Mouse (Mus musculus): ENCODE results near the gene Gpr108. TPM values are rescaled to one million over a fixed set of nuclear protein-coding genes. Genes with fewer than 3 reads are reported as not detected.

Gene Gpr108
- polyA plus RNA-seq, 1 experiment from 2014 or later = 26.4 TPM

DNA sequence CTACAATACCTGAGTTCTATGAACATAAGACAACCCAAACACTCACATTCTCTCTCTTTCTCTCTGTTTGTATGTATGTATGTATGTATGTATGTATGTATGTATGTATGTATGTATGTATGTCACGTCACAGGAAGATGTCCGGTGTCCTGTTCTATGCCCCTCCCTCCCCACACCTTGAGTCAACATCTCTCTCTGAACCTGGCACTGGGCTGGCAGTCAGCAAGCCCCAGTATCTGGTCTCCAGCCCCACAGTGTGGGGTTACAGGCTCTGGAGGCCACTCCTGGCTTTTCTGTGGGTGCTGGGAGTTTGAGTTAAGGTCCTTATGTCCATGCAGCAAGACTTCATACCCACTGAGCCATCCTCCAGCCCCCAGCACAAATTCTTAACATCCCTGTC lies 20.8 kb downstream of the Gpr108 start:
- 88% methylated on average over 2 of the region's 2 CpGs for WGBS
- Histone ChIP-seq H3K4me1 (no peaks in the 10 kb centered on the region), H3K9me3 (no peaks in the 10 kb centered on the region), H3K4me2 (no peak overlapping the region), H3K27me3 (replicated peaks) (peaks cover 53% of the 10 kb centered on the region), H3K36me3 (no peaks in the 10 kb centered on the region), H3K4me3 (no peak overlapping the region), H3K9ac (no peak overlapping the region), H3K27ac (replicated peaks) (no peak overlapping the region)
- ATAC-seq (ENCODE audit: extremely low read depth, insufficient number of reproducible peaks, low FRiP score, low TSS enrichment) = no peak

- 55% methylated on average over 9 of the region's 9 CpGs for WGBS
- Histone ChIP-seq H3K9me3 (no peaks in the 10 kb centered on the region), H3K27me3 (replicated peaks) (peaks cover 69% of the 10 kb centered on the region), H3K4me1 (no peaks in the 10 kb centered on the region), H3K4me2 (no peak overlapping the region), H3K9ac (no peak overlapping the region), H3K4me3 (no peak overlapping the region), H3K27ac (replicated peaks) (no peak overlapping the region), H3K36me3 (no peaks in the 10 kb centered on the region)
- no peak for ATAC-seq (ENCODE audit: extremely low read depth, insufficient number of reproducible peaks, low FRiP score, low TSS enrichment)
These were observed 24.9 kb downstream of the Gpr108 start for GRCm38 (mm10) chr17:57223313-57223712.

GRCm38 (mm10) chr17:57221911-57222310 lies 26.3 kb downstream of the Gpr108 start:
- ATAC-seq (ENCODE audit: extremely low read depth, insufficient number of reproducible peaks, low FRiP score, low TSS enrichment) = no peak
- H3K4me3 ChIP-seq = no peak overlapping the region
- WGBS = 45% methylated on average over 4 of the region's 4 CpGs

DNA sequence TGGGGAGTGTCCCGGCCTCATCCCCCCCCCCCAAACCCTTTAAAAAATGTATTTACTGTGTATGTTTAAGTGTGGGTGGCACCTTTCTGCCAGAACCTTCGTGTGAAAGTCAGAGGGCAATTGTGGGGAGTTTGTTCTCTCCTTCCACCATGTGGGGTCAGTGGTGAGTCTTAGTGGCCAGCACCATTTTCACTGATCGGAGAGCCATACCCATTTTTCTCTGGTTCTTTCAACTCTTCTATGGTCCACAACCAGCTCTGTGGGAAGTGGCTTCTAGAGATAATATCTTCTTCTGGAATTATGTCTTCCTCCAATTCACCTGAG lies 28.4 kb downstream of the Gpr108 start:
- no peak overlapping the region for H3K9ac ChIP-seq
- no peak for ATAC-seq (ENCODE audit: extremely low read depth, insufficient number of reproducible peaks, low FRiP score, low TSS enrichment)
- WGBS = 18% methylated on average over 3 of the region's 3 CpGs
- no peak overlapping the region for H3K4me2 ChIP-seq
- H3K36me3 ChIP-seq = no peaks in the 10 kb centered on the region
- peaks cover 55% of the 10 kb centered on the region for H3K27me3 ChIP-seq (replicated peaks)
- no peak overlapping the region for H3K4me3 ChIP-seq
- H3K27ac ChIP-seq (replicated peaks) = no peak overlapping the region
- no peaks in the 10 kb centered on the region for H3K9me3 ChIP-seq
- no peaks in the 10 kb centered on the region for H3K4me1 ChIP-seq

More at GRCm38 (mm10) chr17:57221911-57222310, 26.3 kb downstream of the Gpr108 start:
- Histone ChIP-seq H3K4me1 (no peaks in the 10 kb centered on the region), H3K9me3 (no peaks in the 10 kb centered on the region), H3K4me2 (no peak overlapping the region), H3K27ac (replicated peaks) (no peak overlapping the region), H3K27me3 (replicated peaks) (peaks cover 63% of the 10 kb centered on the region), H3K36me3 (no peaks in the 10 kb centered on the region), H3K9ac (no peak overlapping the region)

GRCm38 (mm10) chr17:57219167-57219883 lies 28.9 kb downstream of the Gpr108 start:
- Histone ChIP-seq H3K4me2 (no peak overlapping the region), H3K36me3 (no peaks in the 10 kb centered on the region), H3K27me3 (replicated peaks) (peaks cover 50% of the 10 kb centered on the region), H3K4me1 (no peaks in the 10 kb centered on the region), H3K27ac (replicated peaks) (no peak overlapping the region), H3K9me3 (no peaks in the 10 kb centered on the region), H3K4me3 (no peak overlapping the region), H3K9ac (no peak overlapping the region)
- 27% methylated on average over 11 of the region's 11 CpGs for WGBS
- no peak for ATAC-seq (ENCODE audit: extremely low read depth, insufficient number of reproducible peaks, low FRiP score, low TSS enrichment)

- 66% methylated on average over 12 of the region's 12 CpGs for WGBS
- H3K27me3 ChIP-seq (replicated peaks) = peaks cover 43% of the 10 kb centered on the region
- ATAC-seq (ENCODE audit: extremely low read depth, insufficient number of reproducible peaks, low FRiP score, low TSS enrichment) = no peak
- no peaks in the 10 kb centered on the region for H3K4me1 ChIP-seq
- no peaks in the 10 kb centered on the region for H3K9me3 ChIP-seq
- H3K36me3 ChIP-seq = no peaks in the 10 kb centered on the region
- H3K27ac ChIP-seq (replicated peaks) = no peak overlapping the region
- H3K4me3 ChIP-seq = no peak overlapping the region
- no peak overlapping the region for H3K9ac ChIP-seq
- no peak overlapping the region for H3K4me2 ChIP-seq
These were observed 29.8 kb downstream of the Gpr108 start for GRCm38 (mm10) chr17:57218335-57218900.

DNA sequence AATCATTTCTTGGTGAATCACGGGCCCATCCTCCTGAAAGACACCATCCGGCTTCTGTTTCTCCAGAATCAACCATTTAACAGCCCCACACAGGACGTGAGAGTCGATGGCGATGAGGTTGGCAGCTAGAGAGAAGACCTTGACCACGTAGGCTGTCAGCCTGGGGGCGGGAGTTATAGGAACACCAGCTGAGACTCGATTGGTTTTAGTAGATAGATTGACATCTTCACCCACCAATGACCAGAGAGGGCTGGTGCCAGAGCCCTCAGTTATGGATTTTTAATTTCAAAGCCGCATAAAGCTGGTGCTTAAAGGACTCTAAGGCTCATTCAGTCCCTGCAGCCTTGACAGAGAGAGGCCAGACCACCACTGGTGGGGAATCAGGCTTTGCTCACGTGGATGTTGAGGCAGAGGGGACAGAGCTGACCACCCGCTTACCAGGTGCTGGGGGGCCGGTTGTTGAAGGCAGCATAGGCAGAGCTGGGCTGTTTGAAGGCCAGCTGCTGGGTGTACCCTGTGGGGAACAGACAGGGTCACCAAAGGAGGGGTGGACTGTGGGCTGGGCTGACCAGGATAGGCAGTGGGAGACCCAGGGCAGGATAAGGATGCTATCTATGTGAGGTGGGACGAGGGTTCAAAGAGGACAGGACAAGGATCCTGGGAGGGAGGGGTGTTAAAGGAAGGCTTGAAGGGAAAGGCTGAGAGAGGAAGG lies 33.4 kb downstream of the Gpr108 start:
- no peak overlapping the region for H3K4me3 ChIP-seq
- no peaks in the 10 kb centered on the region for H3K4me1 ChIP-seq
- no peak overlapping the region for H3K9ac ChIP-seq
- 36% methylated on average over 13 of the region's 13 CpGs for WGBS
- no peak for ATAC-seq (ENCODE audit: extremely low read depth, insufficient number of reproducible peaks, low FRiP score, low TSS enrichment)
- H3K27me3 ChIP-seq (replicated peaks) = peaks cover 28% of the 10 kb centered on the region
- H3K4me2 ChIP-seq = no peak overlapping the region
- no peaks in the 10 kb centered on the region for H3K36me3 ChIP-seq
- no peaks in the 10 kb centered on the region for H3K9me3 ChIP-seq
- no peak overlapping the region for H3K27ac ChIP-seq (replicated peaks)

- Histone ChIP-seq H3K36me3 (no peaks in the 10 kb centered on the region), H3K4me3 (no peak overlapping the region), H3K27me3 (replicated peaks) (peaks cover 14% of the 10 kb centered on the region), H3K27ac (replicated peaks) (no peak overlapping the region), H3K4me1 (no peaks in the 10 kb centered on the region), H3K9me3 (no peaks in the 10 kb centered on the region), H3K9ac (no peak overlapping the region), H3K4me2 (no peak overlapping the region)
- 51% methylated on average over 9 of the region's 9 CpGs for WGBS
- no peak for ATAC-seq (ENCODE audit: extremely low read depth, insufficient number of reproducible peaks, low FRiP score, low TSS enrichment)
These were observed 36.7 kb downstream of the Gpr108 start for GRCm38 (mm10) chr17:57211501-57211900.

GRCm38 (mm10) chr17:57209330-57209729 lies 38.9 kb downstream of the Gpr108 start:
- H3K27me3 ChIP-seq (replicated peaks) = peaks cover 8% of the 10 kb centered on the region; the same call in 1 of the 2 replicates
- no peaks in the 10 kb centered on the region for H3K4me1 ChIP-seq
- no peak overlapping the region for H3K4me3 ChIP-seq
- H3K27ac ChIP-seq (replicated peaks) = no peak overlapping the region
- no peak overlapping the region for H3K9ac ChIP-seq
- H3K36me3 ChIP-seq = no peaks in the 10 kb centered on the region
- no peaks in the 10 kb centered on the region for H3K9me3 ChIP-seq
- WGBS = 65% methylated on average over 4 of the region's 4 CpGs
- no peak for ATAC-seq (ENCODE audit: extremely low read depth, insufficient number of reproducible peaks, low FRiP score, low TSS enrichment)
- no peak overlapping the region for H3K4me2 ChIP-seq

- Histone ChIP-seq H3K36me3 (no peaks in the 10 kb centered on the region), H3K4me3 (no peak overlapping the region), H3K9me3 (no peaks in the 10 kb centered on the region), H3K27me3 (replicated peaks) (peaks cover under 1% of the 10 kb centered on the region; the same call in 1 of the 2 replicates), H3K4me2 (no peak overlapping the region), H3K9ac (no peak overlapping the region), H3K4me1 (no peaks in the 10 kb centered on the region), H3K27ac (replicated peaks) (no peak overlapping the region)
- ATAC-seq (ENCODE audit: extremely low read depth, insufficient number of reproducible peaks, low FRiP score, low TSS enrichment) = no peak
- WGBS = 71% methylated on average over 3 of the region's 3 CpGs
These were observed 40.3 kb downstream of the Gpr108 start for GRCm38 (mm10) chr17:57207938-57208337.

- 72% methylated on average over 9 of the region's 10 CpGs for WGBS
- Histone ChIP-seq H3K9me3 (no peaks in the 10 kb centered on the region), H3K4me3 (no peak overlapping the region), H3K27ac (replicated peaks) (no peak overlapping the region), H3K27me3 (replicated peaks) (no peaks in the 10 kb centered on the region; the same call in 1 of the 2 replicates), H3K36me3 (no peaks in the 10 kb centered on the region), H3K4me1 (no peaks in the 10 kb centered on the region), H3K9ac (no peak overlapping the region), H3K4me2 (no peak overlapping the region)
- ATAC-seq (ENCODE audit: extremely low read depth, insufficient number of reproducible peaks, low FRiP score, low TSS enrichment) = no peak
These were observed 46.2 kb downstream of the Gpr108 start for GRCm38 (mm10) chr17:57201841-57202724.
